Mouse (Mus musculus) heart, adult 9 months (tissue): ENCODE data around the gene Gm4858.
"Not testable (repeated sequence)": the region's sequence is repeated elsewhere in the genome, so short reads cannot be mapped to it uniquely, and the experiment has no call there.

Experiments used
- DNase-seq, 2 experiments: peaks; one replicate each; pipeline ENCODE4 v3.0.0; 2022; ENCODE audit warnings: low spot score in 2 of 2

The Gm4858 gene

DNA sequence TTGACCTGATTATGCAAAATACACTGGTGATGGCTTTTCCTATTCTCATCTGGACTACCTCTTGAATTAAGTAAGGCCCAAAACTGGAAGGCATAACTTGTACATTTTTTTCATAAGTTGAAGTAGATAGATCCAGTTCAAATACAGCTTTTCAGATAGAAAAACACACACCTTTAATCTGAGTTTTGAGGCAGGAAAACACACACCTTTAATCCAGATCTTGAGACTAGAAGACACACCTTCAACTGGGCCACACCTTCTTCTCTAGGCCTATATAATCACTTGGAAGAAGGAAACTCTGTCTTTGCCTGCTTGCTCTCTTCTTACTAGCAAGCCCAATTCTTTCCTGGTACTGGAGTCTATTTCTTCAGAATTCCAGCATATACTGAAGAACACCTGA is at the start of gene Gm4858:
Gm4858 (plus strand) TSS at position 301 of the 400 bp plus-strand sequence.
- DNase-seq, result not testable (repeated sequence)

DNA sequence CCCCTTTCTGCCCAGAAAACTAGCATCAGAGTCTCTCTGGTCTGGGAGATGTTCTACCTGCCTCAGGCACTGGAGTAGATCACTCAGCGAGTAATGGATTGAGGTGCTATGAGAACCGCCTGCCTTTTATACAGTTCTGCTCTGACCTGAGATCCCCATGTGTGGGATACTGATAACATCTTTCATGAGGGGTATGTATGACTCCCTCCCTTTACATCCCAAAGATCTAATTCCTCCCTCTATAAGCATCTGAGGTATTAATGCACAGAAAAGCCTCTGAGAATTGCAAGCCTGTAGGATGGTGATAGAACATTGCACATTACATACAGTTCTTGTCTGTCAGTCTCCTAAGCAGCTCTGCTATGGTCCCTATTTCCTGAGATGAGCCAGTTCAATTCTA is 49.7 kb upstream of the Gm4858 start, which contains the start of gene Lce1m:
Lce1m (minus strand) TSS at position 101 of the 400 bp plus-strand sequence.
- no peak for DNase-seq

- no peak for DNase-seq
Measured at GRCm38 (mm10) chr3:93021171-93021570, 47.5 kb upstream of the Gm4858 start.

- DNase-seq, result no peak
Measured at GRCm38 (mm10) chr3:93023411-93024184, 45.0 kb upstream of the Gm4858 start.

DNA sequence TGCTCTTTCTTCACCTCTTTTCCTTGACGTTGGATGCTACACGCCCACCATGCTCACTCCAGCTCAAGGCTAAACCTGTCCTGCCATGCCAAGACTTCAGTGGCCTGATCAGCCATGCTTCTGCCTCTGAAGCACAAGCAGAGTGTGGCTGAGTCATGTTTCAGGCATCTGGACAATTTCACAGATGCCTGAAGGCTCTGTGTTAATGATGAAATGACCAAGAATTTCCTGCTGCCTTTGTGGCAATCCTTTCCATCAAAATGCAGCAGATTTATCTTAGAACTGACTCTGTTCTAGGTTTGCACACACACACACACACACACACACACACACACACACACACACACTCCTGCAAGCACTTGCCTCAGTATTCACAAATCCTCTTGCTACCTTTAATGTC is 43.1 kb upstream of the Gm4858 start:
- no peak for DNase-seq

- no peak for DNase-seq
Measured at GRCm38 (mm10) chr3:93031450-93031849, 37.2 kb upstream of the Gm4858 start.

- no peak for DNase-seq
Measured at GRCm38 (mm10) chr3:93050182-93050581, 18.4 kb upstream of the Gm4858 start.

GRCm38 (mm10) chr3:93052826-93053474 is 15.7 kb upstream of the Gm4858 start:
- DNase-seq, result no peak

- DNase-seq, result no peak
Measured at GRCm38 (mm10) chr3:93086631-93087030, 18.0 kb downstream of the Gm4858 start.

GRCm38 (mm10) chr3:93093581-93093980 is 25.0 kb downstream of the Gm4858 start:
- DNase-seq, result not testable (repeated sequence)

GRCm38 (mm10) chr3:93096447-93096846 is 27.8 kb downstream of the Gm4858 start:
- DNase-seq, result no peak

DNA sequence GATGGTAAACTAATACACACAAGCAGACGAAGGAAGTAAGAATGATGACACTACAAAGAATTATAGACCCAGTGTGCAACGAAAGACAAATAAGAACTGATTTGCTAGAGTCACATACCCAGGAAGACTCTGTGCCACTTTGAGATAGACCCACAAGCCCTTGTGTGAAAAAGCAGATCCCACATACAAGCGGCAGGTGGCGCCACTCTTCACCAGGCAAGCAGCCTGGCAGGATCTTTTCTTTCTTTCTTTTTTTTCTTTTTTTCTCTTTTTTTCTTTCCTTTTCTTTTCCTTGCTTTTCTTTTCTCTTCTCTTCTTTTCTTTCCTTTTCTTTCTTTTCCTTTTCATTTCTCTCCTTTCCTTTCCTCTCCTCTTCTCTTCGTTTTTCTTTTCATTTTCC is 43.0 kb downstream of the Gm4858 start:
- no peak for DNase-seq

GRCm38 (mm10) chr3:93114481-93114880 is 45.9 kb downstream of the Gm4858 start:
- DNase-seq, result no peak

- DNase-seq, result no peak
Measured at GRCm38 (mm10) chr3:93119101-93119500, 50.5 kb downstream of the Gm4858 start.
